Mouse (Mus musculus) kidney, adult 11 months (tissue): Measurements from ENCODE around the gene Snx29.

Source experiments
- DNase-seq: peaks from one replicate; pipeline ENCODE4 v3.0.0; 2022

Snx29 gene

GRCm38 (mm10) chr16:11455545-11456140 is 132.9 kb downstream of the Snx29 start:
- no peak for DNase-seq

- DNase-seq: no peak
Observed at GRCm38 (mm10) chr16:11456141-11456645, 133.5 kb downstream of the Snx29 start.

GRCm38 (mm10) chr16:11457136-11457535 is 134.4 kb downstream of the Snx29 start:
- no peak for DNase-seq

- peak; percentile 56 for DNase-seq
Observed at GRCm38 (mm10) chr16:11457609-11458350, 135.1 kb downstream of the Snx29 start.

GRCm38 (mm10) chr16:11460210-11460609 is 137.5 kb downstream of the Snx29 start:
- DNase-seq: no peak

GRCm38 (mm10) chr16:11461612-11462011 is 138.9 kb downstream of the Snx29 start:
- no peak for DNase-seq

GRCm38 (mm10) chr16:11468533-11469179 is 145.9 kb downstream of the Snx29 start:
- DNase-seq: peak; percentile 61

GRCm38 (mm10) chr16:11469491-11469890 is 146.8 kb downstream of the Snx29 start:
- no peak for DNase-seq

- DNase-seq: no peak
Observed at GRCm38 (mm10) chr16:11471246-11471645, 148.5 kb downstream of the Snx29 start.

- DNase-seq: no peak
Observed at GRCm38 (mm10) chr16:11472852-11473251, 150.1 kb downstream of the Snx29 start.

- no peak for DNase-seq
Observed at GRCm38 (mm10) chr16:11473474-11473873, 150.8 kb downstream of the Snx29 start.

GRCm38 (mm10) chr16:11473893-11474505 is 151.3 kb downstream of the Snx29 start:
- no peak for DNase-seq

GRCm38 (mm10) chr16:11475137-11475943 is 152.6 kb downstream of the Snx29 start:
- DNase-seq: peak; percentile 68

GRCm38 (mm10) chr16:11476314-11476713 is 153.6 kb downstream of the Snx29 start:
- DNase-seq: no peak

- peak; percentile 48 for DNase-seq
Observed at GRCm38 (mm10) chr16:11476968-11477367, 154.3 kb downstream of the Snx29 start.

GRCm38 (mm10) chr16:11477591-11477990 is 154.9 kb downstream of the Snx29 start:
- no peak for DNase-seq

- DNase-seq: no peak
Observed at GRCm38 (mm10) chr16:11479605-11480004, 156.9 kb downstream of the Snx29 start.

GRCm38 (mm10) chr16:11482189-11482588 is 159.5 kb downstream of the Snx29 start:
- no peak for DNase-seq

GRCm38 (mm10) chr16:11494895-11495294 is 172.2 kb downstream of the Snx29 start:
- DNase-seq: no peak

GRCm38 (mm10) chr16:11495923-11496616 is 173.4 kb downstream of the Snx29 start:
- DNase-seq: no peak

GRCm38 (mm10) chr16:11496721-11497120 is 174.0 kb downstream of the Snx29 start:
- no peak for DNase-seq

- no peak for DNase-seq
Observed at GRCm38 (mm10) chr16:11500061-11500460, 177.4 kb downstream of the Snx29 start.
